Mouse (Mus musculus): ENCODE measurements around the gene 4930539E08Rik.

GRCm38 (mm10) chr17:28951831-28952799 lies 37.0 kb upstream of the 4930539E08Rik start, which contains the start of gene Kctd20:
- TF ChIP-seq GATA1 (IDR thresholded peaks at IDR 0.05; ENCODE audit: low read length) (no peak), TAL1 (IDR thresholded peaks at IDR 0.05; ENCODE audit: low read length) (no peak)
